Mouse (Mus musculus): ENCODE measurements at regions not wholly inside any gene's neighbourhood (a gene's known extent, or its start where the extent isn't known, plus 50 kb on each side); places are given as distances from the start of the nearest gene placed in this dataset.
"Not testable (repeated sequence)": the region's sequence is repeated elsewhere in the genome, so short reads cannot be mapped to it uniquely, and the experiment has no call there.

GRCm38 (mm10) chr1:152241026-152241425, 145.5 kb downstream of the Tsen15 start:
- no peak for DNase-seq

- no peak for DNase-seq
Measured at GRCm38 (mm10) chr1:152239376-152239775, 147.1 kb downstream of the Tsen15 start.

GRCm38 (mm10) chr1:152235212-152235792, 145.4 kb upstream of the 1700025G04Rik start:
- no peak for DNase-seq

- DNase-seq, result no peak
Measured at GRCm38 (mm10) chr1:152234716-152235115, 144.8 kb upstream of the 1700025G04Rik start.

GRCm38 (mm10) chr1:152231717-152232202, 141.8 kb upstream of the 1700025G04Rik start:
- DNase-seq, result peak; percentile 6

GRCm38 (mm10) chr1:152229709-152230108, 139.8 kb upstream of the 1700025G04Rik start:
- no peak for DNase-seq

GRCm38 (mm10) chr1:152226049-152226448, 136.1 kb upstream of the 1700025G04Rik start:
- DNase-seq, result no peak

GRCm38 (mm10) chr1:152223666-152224065, 133.7 kb upstream of the 1700025G04Rik start:
- no peak for DNase-seq

GRCm38 (mm10) chr1:152220804-152221565, 131.1 kb upstream of the 1700025G04Rik start:
- DNase-seq, result no peak

GRCm38 (mm10) chr1:152219752-152220151, 129.8 kb upstream of the 1700025G04Rik start:
- DNase-seq, result not testable (repeated sequence)

- peak; percentile 30 for DNase-seq
Measured at GRCm38 (mm10) chr1:152217404-152217803, 127.5 kb upstream of the 1700025G04Rik start.

- no peak for DNase-seq
Measured at GRCm38 (mm10) chr1:152214376-152214775, 124.5 kb upstream of the 1700025G04Rik start.

GRCm38 (mm10) chr1:152203187-152203586, 113.3 kb upstream of the 1700025G04Rik start:
- no peak for DNase-seq

- no peak for DNase-seq
Measured at GRCm38 (mm10) chr1:152188700-152189099, 98.8 kb upstream of the 1700025G04Rik start.

- no peak for DNase-seq
Measured at GRCm38 (mm10) chr1:152184956-152185355, 95.0 kb upstream of the 1700025G04Rik start.

GRCm38 (mm10) chr1:152176267-152176970, 86.5 kb upstream of the 1700025G04Rik start:
- DNase-seq, result no peak

- no peak for DNase-seq
Measured at GRCm38 (mm10) chr1:152175691-152176090, 85.8 kb upstream of the 1700025G04Rik start.

- DNase-seq, result no peak
Measured at GRCm38 (mm10) chr1:152174464-152174863, 84.5 kb upstream of the 1700025G04Rik start.

- DNase-seq, result no peak
Measured at GRCm38 (mm10) chr1:152171034-152171790, 81.3 kb upstream of the 1700025G04Rik start.

GRCm38 (mm10) chr1:152170583-152170982, 80.7 kb upstream of the 1700025G04Rik start:
- no peak for DNase-seq

GRCm38 (mm10) chr1:152169508-152169907, 79.6 kb upstream of the 1700025G04Rik start:
- DNase-seq, result no peak

GRCm38 (mm10) chr1:152168284-152168683, 78.4 kb upstream of the 1700025G04Rik start:
- DNase-seq, result no peak

GRCm38 (mm10) chr1:152167716-152168115, 77.8 kb upstream of the 1700025G04Rik start:
- no peak for DNase-seq
